Mouse (Mus musculus) splenic B cell, adult 2 months (primary cell): ENCODE measurements around the gene Spdye4b.

Source experiments
- DNase-seq: peaks from one replicate; pipeline ENCODE4 v3.0.0-alpha.2; 2011; ENCODE audit warnings: low read depth, low spot score
- H3K27me3 ChIP-seq: 2 replicates; pipeline ENCODE4 v1.6.1; 2012; ENCODE audit warnings: mild to moderate bottlenecking, low read length, moderate library complexity, mixed read lengths; ENCODE audit not compliant: control insufficient read depth, poor library complexity, insufficient read depth, severe bottlenecking
- H3K36me3 ChIP-seq: 2 replicates; pipeline ENCODE4 v1.6.1; 2012; ENCODE audit warnings: mild to moderate bottlenecking, low read length, moderate library complexity, mixed read lengths; ENCODE audit not compliant: control insufficient read depth, poor library complexity, insufficient read depth, severe bottlenecking

The Spdye4b gene

DNA sequence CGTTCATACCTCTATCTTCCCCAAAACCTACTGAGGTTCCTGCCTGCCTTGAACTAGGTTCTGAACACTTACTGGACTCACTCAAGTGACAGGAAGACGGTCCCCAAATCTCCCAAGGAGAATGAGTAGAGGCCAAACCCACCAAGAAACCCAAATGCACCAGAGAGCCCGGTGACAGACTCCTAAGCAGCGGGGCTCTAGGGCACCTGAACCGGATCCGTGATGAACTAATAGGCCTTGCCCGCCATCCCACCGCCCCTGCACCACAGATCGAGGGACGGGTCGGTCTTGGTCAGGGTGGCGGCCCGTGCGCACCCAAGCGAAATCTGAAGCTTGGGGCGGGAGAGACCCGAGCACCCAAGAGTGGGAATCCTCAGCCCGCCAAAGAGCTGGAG lies 72.0 kb downstream of the Spdye4b start:
- Histone ChIP-seq H3K36me3 (peaks cover 2% of the 10 kb centered on the region; the same call in 1 of the 2 replicates), H3K27me3 (0 out of 2 replicates have a peak, but pooled peaks cover 3% of the 10 kb centered on the region)
- no peak for DNase-seq

DNA sequence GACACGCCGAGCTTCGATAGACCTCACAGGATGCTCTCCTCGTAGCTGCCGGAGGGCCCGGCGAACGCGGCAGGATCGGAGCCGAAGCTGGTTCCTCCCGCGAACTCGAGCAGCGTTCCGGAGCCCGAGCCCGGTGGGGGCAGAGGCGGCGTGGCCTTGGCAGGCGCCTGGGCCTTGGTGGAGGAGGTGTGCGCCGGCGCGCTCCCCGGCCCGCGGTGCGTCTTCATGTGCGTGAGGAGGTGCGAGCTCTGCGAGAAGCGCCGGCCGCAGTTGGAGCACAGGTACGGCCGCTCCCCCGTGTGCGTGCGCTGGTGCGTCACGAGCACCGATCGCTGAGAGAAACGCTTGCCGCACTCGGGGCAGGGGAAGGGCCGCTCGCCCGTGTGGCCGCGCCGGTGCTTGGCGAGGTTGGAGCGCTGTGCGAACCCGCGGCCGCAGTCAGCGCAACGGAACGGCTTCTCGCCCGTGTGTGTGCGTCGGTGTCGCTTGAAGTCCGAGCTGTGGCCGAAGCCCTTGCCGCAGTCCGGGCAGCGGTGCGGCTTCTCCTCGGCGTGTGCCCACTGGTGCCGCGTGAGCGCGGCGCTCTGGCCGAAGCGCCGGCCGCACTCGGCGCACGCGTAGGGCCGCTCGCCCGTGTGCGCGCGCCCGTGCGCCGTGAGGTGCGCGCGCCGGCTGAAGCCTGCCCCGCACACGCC lies 72.5 kb downstream of the Spdye4b start:
- Histone ChIP-seq H3K36me3 (peaks cover 2% of the 10 kb centered on the region; the same call in 1 of the 2 replicates), H3K27me3 (0 out of 2 replicates have a peak, but pooled peaks cover 3% of the 10 kb centered on the region)
- no peak for DNase-seq

DNA sequence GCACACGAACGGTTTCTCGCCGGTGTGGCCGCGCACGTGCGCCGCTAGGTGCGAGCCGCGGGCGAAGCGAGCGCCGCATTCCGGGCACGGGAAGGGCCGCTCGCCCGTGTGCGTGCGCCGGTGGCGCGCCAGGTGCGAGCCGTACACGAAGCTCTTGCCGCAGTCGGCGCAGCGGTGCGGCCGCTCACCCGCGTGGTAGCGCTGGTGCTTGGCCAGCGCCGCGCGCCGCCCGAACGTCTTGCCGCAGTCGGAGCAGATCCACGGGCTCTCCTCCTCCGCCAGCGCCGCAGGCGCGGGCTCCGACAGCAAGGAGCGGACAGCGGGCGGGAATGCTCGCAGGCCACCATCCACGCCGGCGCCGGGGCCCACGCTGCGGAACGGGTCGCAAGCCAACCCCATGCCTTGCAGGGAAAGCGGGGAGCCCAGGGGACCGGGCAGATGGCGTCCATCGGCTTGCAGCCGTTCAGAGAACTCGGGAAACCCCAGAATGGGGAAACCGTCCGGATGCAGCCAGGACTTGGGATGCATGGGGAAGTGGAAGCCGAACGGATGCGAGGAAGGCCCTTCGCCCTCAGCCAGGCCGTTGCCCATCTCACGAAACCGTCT lies 73.2 kb downstream of the Spdye4b start:
- Histone ChIP-seq H3K27me3 (0 out of 2 replicates have a peak, but pooled peaks cover 3% of the 10 kb centered on the region), H3K36me3 (no peaks in the 10 kb centered on the region)
- DNase-seq = no peak
